Comparison of ENCODE assay signal across 31 mouse cellular contexts in genomic region chr5:117709306-117709705, GRCm38 (mm10).
DNase-seq lines count a peak whose midpoint lies in the region; ATAC-seq lines count a peak whose summit lies in the region.
"Had no signal": no experiment of that assay in that cellular context is flagged by ENCODE, and none has a peak within 500 bp of the region (broad histone marks: within the 10 kb centered on the region; RNA-seq: fewer than 3 reads in every experiment).

No protein-coding gene starts in this region.

- ATAC-seq in hindbrain, embryonic 13.5 days (ENCODE audit: low FRiP score), result no peak
- no peak for ATAC-seq in hindbrain, embryonic 16.5 days
- no peak for ATAC-seq in midbrain, embryonic 14.5 days (ENCODE audit: low FRiP score, low TSS enrichment)
- no peak for ATAC-seq in forebrain, embryonic 15.5 days (replicated peaks)
- ATAC-seq: midbrain, embryonic 16.5 days had no signal

- peaks cover 17% of the 10 kb centered on the region for H3K36me3 ChIP-seq in hindbrain, embryonic 13.5 days
- H3K36me3 ChIP-seq in hindbrain, embryonic 16.5 days (ENCODE audit: control insufficient read depth, insufficient read depth, low read length), result peaks cover 7% of the 10 kb centered on the region; the same call in 1 of the 2 replicates
- H3K36me3 ChIP-seq in midbrain, embryonic 14.5 days (ENCODE audit: control insufficient read depth, insufficient read depth, low read length), result peaks cover 6% of the 10 kb centered on the region; the same call in 1 of the 2 replicates
- peaks cover 6% of the 10 kb centered on the region; the same call in 1 of the 2 replicates for H3K36me3 ChIP-seq in midbrain, embryonic 10.5 days
- H3K36me3 ChIP-seq in forebrain, embryonic 15.5 days, result peaks cover 6% of the 10 kb centered on the region
- H3K36me3 ChIP-seq: embryonic facial prominence, embryonic 10.5 days; embryonic facial prominence, embryonic 15.5 days; heart, embryonic 12.5 days; kidney, embryonic 15.5 days; liver, embryonic 13.5 days had no signal

- H3K9me3 ChIP-seq in hindbrain, embryonic 13.5 days, result peaks cover 5% of the 10 kb centered on the region; the same call in 1 of the 2 replicates
- H3K9me3 ChIP-seq in hindbrain, embryonic 16.5 days (ENCODE audit: control insufficient read depth, low read length), result no peaks in the 10 kb centered on the region; the same call in 1 of the 2 replicates
- H3K9me3 ChIP-seq in midbrain, embryonic 14.5 days (ENCODE audit: control insufficient read depth, low read length), result peaks cover 6% of the 10 kb centered on the region; the same call in 1 of the 2 replicates
- peaks cover 15% of the 10 kb centered on the region for H3K9me3 ChIP-seq in midbrain, embryonic 10.5 days (replicated peaks)
- no peaks in the 10 kb centered on the region for H3K9me3 ChIP-seq in forebrain, embryonic 15.5 days
- H3K9me3 ChIP-seq: embryonic facial prominence, embryonic 15.5 days; kidney, embryonic 15.5 days; neural tube, embryonic 13.5 days had no signal

- H3K4me2 ChIP-seq in hindbrain, embryonic 13.5 days, result no peak overlapping the region
- no peak overlapping the region for H3K4me2 ChIP-seq in hindbrain, embryonic 16.5 days (ENCODE audit: low read length)
- no peak overlapping the region for H3K4me2 ChIP-seq in midbrain, embryonic 14.5 days (ENCODE audit: low read length)
- no peak overlapping the region for H3K4me2 ChIP-seq in forebrain, embryonic 15.5 days (replicated peaks)
- H3K4me2 ChIP-seq: embryonic facial prominence, embryonic 15.5 days; heart, embryonic 12.5 days; kidney, embryonic 15.5 days; liver, embryonic 13.5 days; neural tube, embryonic 13.5 days had no signal

- no peak overlapping the region for H3K4me3 ChIP-seq in hindbrain, embryonic 13.5 days
- no peak overlapping the region for H3K4me3 ChIP-seq in hindbrain, embryonic 16.5 days (ENCODE audit: low read length)
- H3K4me3 ChIP-seq in midbrain, embryonic 14.5 days (replicated peaks; ENCODE audit: low read depth, low read length), result no peak overlapping the region
- no peak overlapping the region for H3K4me3 ChIP-seq in midbrain, embryonic 10.5 days
- H3K4me3 ChIP-seq in forebrain, embryonic 15.5 days, result no peak overlapping the region
- H3K4me3 ChIP-seq: embryonic facial prominence, embryonic 10.5 days; embryonic facial prominence, embryonic 15.5 days; gastrocnemius, adult 2 months; heart, embryonic 12.5 days; kidney, embryonic 15.5 days; liver, embryonic 13.5 days; neural tube, embryonic 13.5 days had no signal

- WGBS in hindbrain, embryonic 13.5 days, result 42% methylated on average over 6 of the region's 6 CpGs
- 41% methylated on average over 6 of the region's 6 CpGs for WGBS in hindbrain, embryonic 16.5 days
- 67% methylated on average over 6 of the region's 6 CpGs for WGBS in midbrain, embryonic 14.5 days
- 79% methylated on average over 6 of the region's 6 CpGs for WGBS in midbrain, embryonic 10.5 days
- 47% methylated on average over 6 of the region's 6 CpGs for WGBS in forebrain, embryonic 15.5 days

- H3K9ac ChIP-seq in hindbrain, embryonic 13.5 days, result no peak overlapping the region
- H3K9ac ChIP-seq in hindbrain, embryonic 16.5 days (ENCODE audit: low read depth, low read length), result no peak overlapping the region
- no peak overlapping the region for H3K9ac ChIP-seq in midbrain, embryonic 14.5 days (replicated peaks; ENCODE audit: low read length)
- no peak overlapping the region for H3K9ac ChIP-seq in forebrain, embryonic 15.5 days (replicated peaks)
- H3K9ac ChIP-seq: embryonic facial prominence, embryonic 15.5 days; heart, embryonic 12.5 days; kidney, embryonic 15.5 days; liver, embryonic 13.5 days; neural tube, embryonic 13.5 days had no signal

- H3K4me1 ChIP-seq in hindbrain, embryonic 13.5 days (replicated peaks), result peaks cover 36% of the 10 kb centered on the region
- H3K4me1 ChIP-seq in hindbrain, embryonic 16.5 days (ENCODE audit: control insufficient read depth, insufficient read depth, low read depth, low read length), result peaks cover 9% of the 10 kb centered on the region
- no peaks in the 10 kb centered on the region for H3K4me1 ChIP-seq in midbrain, embryonic 14.5 days (ENCODE audit: control insufficient read depth, insufficient read depth, low read length)
- H3K4me1 ChIP-seq in midbrain, embryonic 10.5 days, result peaks cover 9% of the 10 kb centered on the region
- H3K4me1 ChIP-seq in forebrain, embryonic 15.5 days, result peaks cover 22% of the 10 kb centered on the region
- H3K4me1 ChIP-seq: embryonic facial prominence, embryonic 15.5 days; liver, embryonic 13.5 days had no signal

- peak overlapping the region; percentile 3; the same call in 1 of the 2 replicates for H3K27ac ChIP-seq in hindbrain, embryonic 13.5 days
- H3K27ac ChIP-seq in hindbrain, embryonic 16.5 days (ENCODE audit: low read depth, low read length), result no peak overlapping the region
- 0 out of 2 replicates have a peak overlapping the region, but pooled peaks have one; percentile 5 for H3K27ac ChIP-seq in midbrain, embryonic 14.5 days (replicated peaks; ENCODE audit: low read depth, low read length)
- no peak overlapping the region for H3K27ac ChIP-seq in midbrain, embryonic 10.5 days (replicated peaks)
- peak overlapping the region; percentile 37 for H3K27ac ChIP-seq in forebrain, embryonic 15.5 days (replicated peaks)
- H3K27ac ChIP-seq: embryonic facial prominence, embryonic 10.5 days; embryonic facial prominence, embryonic 15.5 days; gastrocnemius, adult 2 months; kidney, embryonic 15.5 days; liver, embryonic 13.5 days; neural tube, embryonic 13.5 days; stomach, postnatal 0 days had no signal

- no peak for DNase-seq in midbrain, embryonic 14.5 days
- no peak for DNase-seq in midbrain, embryonic 10.5 days (ENCODE audit: low spot score)
- peak; percentile 76 for DNase-seq in retina, postnatal 1 day
- no peak for DNase-seq in thymus, postnatal 25 days
- DNase-seq: adrenal gland, adult 8-10 months; B cell, adult 2 months; cerebellum, adult 8-10 months; cerebellum, postnatal 25 days; gastrocnemius, adult 2 months; gastrocnemius, postnatal 36 days; heart, adult 18-20 months; heart, postnatal 4 days; kidney, adult 18-20 months; kidney, postnatal 25 days; left cerebral cortex, postnatal 4 days; liver, embryonic 13.5 days; lung, adult 18-20 months; lung, postnatal 10 days; right cerebral cortex, adult 18-20 months; thymus, adult 18-20 months; thymus, postnatal 36 days had no signal

- 0 out of 2 replicates have a peak, but pooled peaks cover 1% of the 10 kb centered on the region for H3K27me3 ChIP-seq in hindbrain, embryonic 13.5 days
- no peaks in the 10 kb centered on the region for H3K27me3 ChIP-seq in hindbrain, embryonic 16.5 days (replicated peaks; ENCODE audit: control insufficient read depth, insufficient read depth, low read length)
- H3K27me3 ChIP-seq in midbrain, embryonic 14.5 days (ENCODE audit: control insufficient read depth, insufficient read depth, low read length), result no peaks in the 10 kb centered on the region
- H3K27me3 ChIP-seq in midbrain, embryonic 10.5 days (ENCODE audit: low read depth, poor library complexity, severe bottlenecking), result no peaks in the 10 kb centered on the region
- no peaks in the 10 kb centered on the region for H3K27me3 ChIP-seq in forebrain, embryonic 15.5 days
- H3K27me3 ChIP-seq: embryonic facial prominence, embryonic 15.5 days; heart, embryonic 12.5 days; liver, embryonic 13.5 days; neural tube, embryonic 13.5 days had no signal

Comparison
In these comparisons a context has a peak if more than half of its experiments do, and no peak if none do; other contexts are left out.
1. H3K27ac ChIP-seq: peak in hindbrain, embryonic 13.5 days (single experiment), midbrain, embryonic 14.5 days (single experiment) and forebrain, embryonic 15.5 days (single experiment); none in hindbrain, embryonic 16.5 days (single experiment) and midbrain, embryonic 10.5 days (single experiment).